Mouse (Mus musculus) thymus, adult 2 months (tissue): Measurements from ENCODE around the gene Tusc2. TPM values are rescaled to one million over a fixed set of nuclear protein-coding genes. Genes with fewer than 3 reads are reported as not detected.
A peak's percentile ranks its signal among the peaks of the same experiment; 100 is the strongest.

Experiments
- DNase-seq: peaks from one replicate; pipeline ENCODE4 v3.0.0; 2021
- H3K27ac ChIP-seq: fragments of 200-500 bp; 2 replicates; pipeline ENCODE4 v1.5.1; 2012; ENCODE audit warnings: low read length, control low read depth; ENCODE audit not compliant: control insufficient read depth, insufficient read depth
- H3K27me3 ChIP-seq: fragments of 200-500 bp; 2 replicates; pipeline ENCODE4 v1.6.1; 2012; ENCODE audit warnings: mild to moderate bottlenecking, low read length, moderate library complexity, mixed read lengths; ENCODE audit not compliant: control insufficient read depth, insufficient read depth
- H3K36me3 ChIP-seq: fragments of 200-500 bp; 2 replicates; pipeline ENCODE4 v1.6.1; 2012; ENCODE audit warnings: mild to moderate bottlenecking, low read length, moderate library complexity; ENCODE audit not compliant: control insufficient read depth, insufficient read depth
- H3K4me1 ChIP-seq: fragments of 200-500 bp; replicated peaks from 2 replicates; pipeline ENCODE4 v1.6.1; 2012; ENCODE audit warnings: low read length; ENCODE audit not compliant: control insufficient read depth, insufficient read depth
- H3K4me3 ChIP-seq: fragments of 200-500 bp; 2 replicates; pipeline ENCODE4 v1.5.1; 2012; ENCODE audit warnings: mild to moderate bottlenecking, low read length, control low read depth, moderate library complexity; ENCODE audit not compliant: control insufficient read depth, insufficient read depth
- CTCF ChIP-seq: fragments of 200-500 bp; IDR thresholded peaks from 2 replicates; pipeline ENCODE4 v1.5.1; 2012; ENCODE audit warnings: mild to moderate bottlenecking, control low read depth, low read length, moderate library complexity, borderline replicate concordance; ENCODE audit not compliant: control insufficient read depth, poor library complexity, insufficient read depth; ENCODE audit errors: extremely low read depth
- POLR2A ChIP-seq: fragments of 200-500 bp; IDR thresholded peaks from 2 replicates; pipeline ENCODE4 v1.6.1; 2012; ENCODE audit warnings: mild to moderate bottlenecking, low read length, control low read depth, moderate library complexity; ENCODE audit not compliant: control insufficient read depth, poor library complexity, insufficient read depth; ENCODE audit errors: extremely low read depth
- WGBS: fragments of 180-500 bp; shearing (Covaris S2); methylation state at CpG from one replicate; pipeline ENCODE4 v1.1.7; 2018; 5-methylcytosine and 5-hydroxymethylcytosine counted together
- polyA plus RNA-seq: library from polyadenylated mRNA; depleted of rRNA; stranded (reverse); fragments of >200 nt; gene quantifications from 2 replicates; pipeline ENCODE4 v1.2.3, GENCODE M21; 2012

Gene Tusc2
- polyA plus RNA-seq, 1 experiment, result 67.3 TPM

GRCm38 (mm10) chr9:107579023-107579900, 16.2 kb downstream of the Tusc2 start:
- Histone ChIP-seq H3K36me3 (no peaks in the 10 kb centered on the region), H3K27me3 (no peaks in the 10 kb centered on the region), H3K27ac (no peak overlapping the region), H3K4me3 (no peak overlapping the region), H3K4me1 (peaks cover 10% of the 10 kb centered on the region)
- DNase-seq, result no peak
- no peak for TF ChIP-seq POLR2A
- TF ChIP-seq CTCF, result no peak
- 94% methylated on average over 14 of the region's 14 CpGs for WGBS

GRCm38 (mm10) chr9:107580501-107581317, 17.7 kb downstream of the Tusc2 start, which contains the start of gene Hyal3:
Gene Hyal3 (plus strand): TSS chr9:107580818.
- Histone ChIP-seq H3K27me3 (no peaks in the 10 kb centered on the region), H3K27ac (peak within 1 kb of the TSS; percentile 50), H3K36me3 (no peaks in the 10 kb centered on the region), H3K4me1 (peaks cover 10% of the 10 kb centered on the region), H3K4me3 (peak within 1 kb of the TSS; percentile 58)
- WGBS, result under 1% methylated on average over 32 of the region's 32 CpGs
- DNase-seq, result peak; percentile 85
- TF ChIP-seq CTCF (no peak), POLR2A (peak; percentile 71; the same call in 1 of the 2 replicates)

GRCm38 (mm10) chr9:107581584-107581983, 18.5 kb downstream of the Tusc2 start:
- Histone ChIP-seq H3K36me3 (no peaks in the 10 kb centered on the region), H3K4me3 (no peak overlapping the region), H3K27ac (no peak overlapping the region), H3K4me1 (peaks cover 12% of the 10 kb centered on the region), H3K27me3 (no peaks in the 10 kb centered on the region)
- WGBS, result 51% methylated on average over 4 of the region's 4 CpGs
- no peak for DNase-seq
- no peak for TF ChIP-seq POLR2A
- TF ChIP-seq CTCF, result no peak

GRCm38 (mm10) chr9:107582509-107583062, 19.5 kb downstream of the Tusc2 start:
- Histone ChIP-seq H3K36me3 (no peaks in the 10 kb centered on the region), H3K4me1 (peaks cover 14% of the 10 kb centered on the region), H3K27me3 (no peaks in the 10 kb centered on the region), H3K4me3 (no peak overlapping the region), H3K27ac (no peak overlapping the region)
- TF ChIP-seq POLR2A (no peak), CTCF (no peak)
- WGBS, result 88% methylated on average over 7 of the region's 7 CpGs
- DNase-seq, result no peak

GRCm38 (mm10) chr9:107583174-107583573, 20.1 kb downstream of the Tusc2 start:
- Histone ChIP-seq H3K4me1 (peaks cover 18% of the 10 kb centered on the region), H3K36me3 (no peaks in the 10 kb centered on the region), H3K4me3 (no peak overlapping the region), H3K27ac (no peak overlapping the region), H3K27me3 (no peaks in the 10 kb centered on the region)
- DNase-seq, result no peak
- no peak for TF ChIP-seq POLR2A
- TF ChIP-seq CTCF, result no peak
- WGBS, result 93% methylated on average over 14 of the region's 14 CpGs

GRCm38 (mm10) chr9:107586504-107586903, 23.4 kb downstream of the Tusc2 start:
- 93% methylated on average over 5 of the region's 5 CpGs for WGBS
- Histone ChIP-seq H3K27ac (no peak overlapping the region), H3K4me1 (peaks cover 19% of the 10 kb centered on the region), H3K36me3 (no peaks in the 10 kb centered on the region), H3K27me3 (no peaks in the 10 kb centered on the region), H3K4me3 (no peak overlapping the region)
- no peak for DNase-seq
- TF ChIP-seq POLR2A (no peak), CTCF (no peak)
